Mouse (Mus musculus) hindbrain, embryonic 11.5 days (tissue): ENCODE measurements around the gene Sf3a1. TPM values are rescaled to one million over a fixed set of nuclear protein-coding genes. Genes with fewer than 3 reads are reported as not detected.
A peak's percentile ranks its signal among the peaks of the same experiment; 100 is the strongest.

Experiments
- ATAC-seq: fragments of 200-750 bp; cut with Nextera tagmentation; 2 replicates; pipeline ENCODE4 v1.8.0; 2017; ENCODE audit warnings: mild to moderate bottlenecking, moderate TSS enrichment, moderate library complexity; ENCODE audit not compliant: low FRiP score
- DNase-seq: peaks from one replicate; pipeline ENCODE4 v3.0.0-alpha.2; 2015; ENCODE audit warnings: low spot score
- H3K27ac ChIP-seq: fragments of 300-500 bp; sonication (generic); 2 replicates; pipeline ENCODE4 v1.5.1; 2014; ENCODE audit warnings: mild to moderate bottlenecking, low read depth, low read length
- H3K27me3 ChIP-seq: fragments of 300-500 bp; sonication (generic); 2 replicates; pipeline ENCODE4 v1.6.1; 2014; ENCODE audit warnings: mild to moderate bottlenecking, low read length, moderate library complexity, mixed read lengths; ENCODE audit not compliant: control insufficient read depth, insufficient read depth
- H3K36me3 ChIP-seq: fragments of 300-500 bp; sonication (generic); 2 replicates; pipeline ENCODE4 v1.6.1; 2014; ENCODE audit warnings: mild to moderate bottlenecking, low read length, moderate library complexity, mixed read lengths; ENCODE audit not compliant: control insufficient read depth, insufficient read depth
- H3K4me1 ChIP-seq: fragments of 300-500 bp; sonication (generic); replicated peaks from 2 replicates; pipeline ENCODE4 v1.6.1; 2014; ENCODE audit warnings: low read length, mixed read lengths; ENCODE audit not compliant: control insufficient read depth, insufficient read depth
- H3K4me2 ChIP-seq: fragments of 300-500 bp; sonication (generic); replicated peaks from 2 replicates; pipeline ENCODE4 v1.6.1; 2014; ENCODE audit warnings: mild to moderate bottlenecking, low read depth, low read length
- H3K4me3 ChIP-seq: fragments of 300-500 bp; sonication (generic); 2 replicates; pipeline ENCODE4 v1.5.1; 2014; ENCODE audit warnings: low read depth, low read length
- H3K9ac ChIP-seq: fragments of 300-500 bp; sonication (generic); 2 replicates; pipeline ENCODE4 v1.6.1; 2014; ENCODE audit warnings: low read depth, low read length
- H3K9me3 ChIP-seq: fragments of 300-500 bp; sonication (generic); 2 replicates; pipeline ENCODE4 v1.6.1; 2016; ENCODE audit warnings: low read length; ENCODE audit not compliant: control insufficient read depth
- WGBS: fragments of 180-500 bp; shearing (Covaris S2); extraction: QIAGEN DNeasy Blood & Tissue Kit; methylation state at CpG from one replicate; pipeline ENCODE4 v1.1.7; 2014; 5-methylcytosine and 5-hydroxymethylcytosine counted together
- polyA plus RNA-seq: library from polyadenylated mRNA; unstranded; fragments of >200 nt; fragmentation: Nextera tagmentation; extraction: Ambion mirVana; gene quantifications from 2 replicates; pipeline ENCODE4 v1.2.1, GENCODE M21; 2014

Sf3a1 gene
- polyA plus RNA-seq, 1 experiment from 2014 or later: 80.7 TPM

DNA sequence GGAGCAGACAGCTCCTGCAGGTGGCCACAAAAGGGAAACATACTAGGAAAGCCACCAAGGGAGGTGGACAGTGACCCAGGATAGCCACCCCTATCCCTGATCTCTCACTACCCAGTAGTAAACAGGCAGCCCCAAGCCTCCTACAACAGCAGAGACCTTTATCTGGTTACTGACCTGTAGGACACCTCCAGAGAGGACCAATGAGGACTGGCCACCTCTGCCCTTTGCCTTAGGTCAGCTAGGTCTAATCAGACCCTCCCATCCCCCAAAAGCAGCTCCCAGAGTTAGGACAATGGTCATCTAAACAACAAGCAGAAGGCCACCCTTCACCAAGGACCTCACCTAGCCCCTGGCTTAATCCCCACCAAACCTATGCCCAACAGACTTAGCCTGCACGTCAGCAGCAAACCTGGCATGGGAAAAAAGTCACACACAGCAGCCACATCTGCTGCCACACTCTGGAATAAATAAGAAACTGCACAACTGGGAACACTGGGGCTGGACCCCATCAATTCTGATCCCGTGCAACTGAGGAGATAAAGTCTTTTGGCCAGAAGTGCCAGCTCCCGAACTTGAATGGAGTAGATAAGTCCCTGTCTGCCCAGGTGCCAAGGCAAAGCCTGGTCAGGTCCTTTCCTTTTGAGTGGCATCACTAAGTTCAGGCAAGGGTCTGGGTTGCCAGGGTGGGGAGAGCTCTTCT is 42.6 kb upstream of the Sf3a1 start:
- ATAC-seq: peak; percentile 9; the same call in 1 of the 2 replicates
- H3K4me2 ChIP-seq: peak overlapping the region; percentile 85
- no peak overlapping the region; the same call in 1 of the 2 replicates for H3K9ac ChIP-seq
- no peaks in the 10 kb centered on the region for H3K36me3 ChIP-seq
- H3K4me3 ChIP-seq: peak overlapping the region; percentile 62; the same call in 1 of the 2 replicates
- no peak for DNase-seq
- H3K27ac ChIP-seq: no peak overlapping the region
- H3K27me3 ChIP-seq: peaks cover 7% of the 10 kb centered on the region
- H3K4me1 ChIP-seq: 0 out of 2 replicates have a peak, but pooled peaks cover 3% of the 10 kb centered on the region
- H3K9me3 ChIP-seq: no peaks in the 10 kb centered on the region
- WGBS: 39% methylated on average over 3 of the region's 3 CpGs

DNA sequence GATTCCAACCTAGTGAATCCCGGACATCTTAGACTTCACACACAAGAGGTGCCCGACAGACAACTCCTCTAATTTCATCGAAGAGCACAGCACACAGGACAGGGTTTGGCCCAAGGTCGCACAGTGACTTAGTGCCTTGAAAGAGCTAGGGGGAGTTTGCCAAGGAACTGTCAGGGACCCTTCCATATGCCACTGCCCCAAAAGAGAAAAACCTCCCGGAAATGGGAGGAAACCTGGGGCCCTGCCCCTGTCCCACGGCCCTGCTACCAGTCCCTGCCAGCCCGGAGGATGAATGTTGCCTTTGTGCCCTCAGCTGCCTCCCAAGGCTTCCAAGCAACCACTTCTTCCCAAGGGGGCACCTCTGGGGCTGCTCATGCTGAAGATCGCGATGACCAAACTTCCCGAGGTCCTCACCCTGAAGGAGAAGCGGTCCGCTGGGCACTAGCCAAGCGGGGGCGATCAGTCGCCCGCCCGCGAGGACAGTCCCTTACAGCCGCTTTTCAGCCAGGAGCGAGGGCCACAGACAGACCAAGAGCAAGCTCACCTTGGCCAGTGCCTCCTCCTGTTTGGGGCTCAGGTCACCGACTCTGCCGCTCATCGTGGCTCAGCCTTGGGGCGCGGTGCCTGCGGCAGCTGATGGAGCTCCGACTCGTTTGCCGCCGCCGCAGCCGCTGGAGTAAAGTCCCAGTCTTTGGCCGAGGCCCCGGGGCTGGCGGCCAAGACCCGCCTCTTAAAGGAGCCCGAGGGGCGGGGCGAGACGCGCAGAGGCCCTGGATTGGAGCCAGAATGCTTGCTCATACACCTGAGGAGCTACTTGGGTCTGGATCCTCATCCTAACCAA is 41.8 kb upstream of the Sf3a1 start:
- WGBS: 3% methylated on average over 41 of the region's 41 CpGs
- no peak overlapping the region for H3K27ac ChIP-seq

DNA sequence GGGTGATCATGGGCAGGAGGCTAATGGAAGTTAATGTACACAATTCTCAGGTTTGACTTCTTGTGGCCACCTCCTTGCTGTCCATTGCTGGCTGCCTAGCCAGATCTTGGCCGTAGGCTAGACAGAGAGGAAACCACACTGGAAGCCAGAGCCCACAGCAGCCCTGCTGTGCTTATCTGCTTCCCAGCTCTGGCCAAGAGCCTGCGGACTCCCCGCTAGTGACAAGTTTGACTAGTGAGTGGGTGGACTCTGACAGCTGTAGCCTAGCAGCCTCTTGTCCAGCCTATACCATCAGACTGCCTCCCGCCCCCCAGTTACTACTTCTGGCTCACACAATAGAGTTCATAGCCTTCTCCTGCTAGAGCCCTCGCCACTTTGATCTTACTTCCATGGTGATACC is 40.5 kb upstream of the Sf3a1 start:
- no peak overlapping the region for H3K9ac ChIP-seq
- DNase-seq: no peak
- no peak overlapping the region for H3K4me3 ChIP-seq
- H3K27ac ChIP-seq: no peak overlapping the region
- no peak overlapping the region for H3K4me2 ChIP-seq
- H3K4me1 ChIP-seq: 0 out of 2 replicates have a peak, but pooled peaks cover 3% of the 10 kb centered on the region
- H3K9me3 ChIP-seq: no peaks in the 10 kb centered on the region
- ATAC-seq: no peak
- H3K27me3 ChIP-seq: peaks cover 7% of the 10 kb centered on the region
- no peaks in the 10 kb centered on the region for H3K36me3 ChIP-seq
- WGBS: 77% methylated on average over 5 of the region's 5 CpGs

More for the DNA sequence above, 41.8 kb upstream of the Sf3a1 start:
- ATAC-seq (peak; percentile 70), DNase-seq (peak; percentile 81)
- Histone ChIP-seq H3K9ac (peak overlapping the region; percentile 81), H3K27me3 (peaks cover 7% of the 10 kb centered on the region), H3K4me2 (peak overlapping the region; percentile 85), H3K9me3 (no peaks in the 10 kb centered on the region), H3K4me3 (peak overlapping the region; percentile 62), H3K36me3 (no peaks in the 10 kb centered on the region), H3K4me1 (0 out of 2 replicates have a peak, but pooled peaks cover 3% of the 10 kb centered on the region)

DNA sequence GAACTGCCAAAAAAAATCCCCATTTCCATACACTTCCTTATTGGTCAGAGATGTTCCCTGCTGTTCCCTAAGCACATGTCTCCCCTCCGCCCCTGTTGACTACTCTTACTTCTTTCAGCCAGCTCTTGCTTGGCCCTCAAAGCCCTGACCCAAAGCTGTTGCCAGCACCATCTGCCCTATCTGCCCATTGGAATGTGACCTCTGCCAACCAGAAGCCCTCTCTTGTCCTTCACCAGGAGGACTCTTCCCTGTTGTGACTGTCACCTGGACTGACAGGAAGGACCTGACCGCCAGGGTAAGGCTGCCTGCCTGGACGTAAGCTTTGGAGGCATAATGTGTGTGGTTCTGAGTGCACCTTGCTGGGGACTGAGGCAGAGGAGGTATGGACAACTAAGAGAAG is 38.5 kb upstream of the Sf3a1 start:
- no peak for ATAC-seq
- H3K27me3 ChIP-seq: peaks cover 7% of the 10 kb centered on the region
- H3K9me3 ChIP-seq: no peaks in the 10 kb centered on the region
- H3K4me3 ChIP-seq: no peak overlapping the region
- DNase-seq: no peak
- H3K36me3 ChIP-seq: no peaks in the 10 kb centered on the region
- H3K4me2 ChIP-seq: no peak overlapping the region
- WGBS: 69% methylated on average over 3 of the region's 3 CpGs
- H3K4me1 ChIP-seq: 0 out of 2 replicates have a peak, but pooled peaks cover 3% of the 10 kb centered on the region
- H3K9ac ChIP-seq: no peak overlapping the region
- no peak overlapping the region for H3K27ac ChIP-seq

DNA sequence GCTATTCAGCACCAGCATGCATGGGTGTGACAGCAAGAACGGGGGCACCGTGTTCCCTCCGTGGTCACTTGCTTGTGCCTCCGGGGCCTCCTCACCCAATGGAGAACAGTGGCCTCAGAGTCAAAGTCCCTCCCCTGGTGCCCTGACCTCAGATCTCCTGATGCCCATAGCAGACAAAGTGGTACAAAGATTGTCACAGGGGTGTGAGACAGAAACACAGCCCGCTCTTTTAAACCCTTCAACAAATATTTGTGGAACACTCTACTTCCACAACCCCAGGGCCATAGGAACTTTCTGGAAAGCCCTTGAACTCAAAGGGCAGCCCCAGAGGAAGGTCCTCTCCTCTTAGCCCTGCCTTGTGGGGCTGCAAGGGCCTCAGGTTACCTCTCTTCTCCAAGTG is 37.9 kb upstream of the Sf3a1 start:
- Histone ChIP-seq H3K27me3 (peaks cover 6% of the 10 kb centered on the region), H3K9ac (no peak overlapping the region), H3K9me3 (no peaks in the 10 kb centered on the region), H3K4me2 (no peak overlapping the region), H3K27ac (no peak overlapping the region), H3K36me3 (no peaks in the 10 kb centered on the region), H3K4me1 (0 out of 2 replicates have a peak, but pooled peaks cover 3% of the 10 kb centered on the region), H3K4me3 (no peak overlapping the region)
- ATAC-seq: no peak
- DNase-seq: no peak
- 80% methylated on average over 5 of the region's 5 CpGs for WGBS

DNA sequence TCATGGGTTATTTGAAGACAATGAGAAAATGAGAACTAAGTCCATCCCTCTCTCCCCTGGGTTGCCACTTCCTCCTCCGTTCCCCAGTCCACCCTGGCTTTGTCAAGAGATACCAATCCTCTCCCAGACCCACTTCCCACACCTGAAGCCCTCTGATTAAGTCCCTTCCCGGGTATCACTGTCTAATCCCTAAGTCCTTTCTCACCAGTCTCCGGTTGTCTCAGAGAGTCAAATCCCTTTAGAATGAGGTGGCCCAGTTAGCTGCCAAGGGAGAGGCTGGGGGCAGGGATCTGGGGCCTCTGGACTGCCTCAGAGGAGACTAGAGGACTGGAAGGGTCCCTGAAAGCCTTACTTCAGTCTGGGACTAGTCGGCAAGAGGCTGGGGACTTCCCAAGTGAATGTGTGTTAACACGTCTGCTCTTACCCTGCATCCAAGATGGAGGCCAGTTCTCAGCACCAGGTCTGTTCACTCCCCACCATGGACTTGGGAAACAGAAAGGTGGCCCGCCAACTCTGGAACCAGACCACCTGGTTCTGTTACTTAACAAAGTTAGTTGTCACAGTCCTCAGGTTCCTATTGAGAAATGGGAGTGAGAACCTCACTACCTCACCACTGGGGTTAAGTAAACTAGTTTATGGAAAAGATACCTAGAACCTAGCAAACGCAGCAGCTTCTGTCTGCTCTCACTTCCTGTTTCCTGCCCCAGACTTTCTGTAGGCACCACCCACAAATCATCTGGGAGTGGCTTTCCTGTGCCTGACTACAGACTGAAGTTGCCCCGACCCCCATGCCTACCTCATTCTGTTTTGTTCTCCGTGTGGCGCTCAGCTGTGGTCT is 37.2 kb upstream of the Sf3a1 start, which contains the start of gene Sec14l2:
Gene Sec14l2 (minus strand): TSS at position 674 of the 838 bp plus-strand sequence.
- WGBS: 82% methylated on average over 10 of the region's 10 CpGs
- no peak within 1 kb of the TSS for H3K27ac ChIP-seq
- no peak within 1 kb of the TSS for H3K9ac ChIP-seq
- H3K4me2 ChIP-seq: no peak within 1 kb of the TSS
- DNase-seq: no peak
- H3K9me3 ChIP-seq: no peaks in the 10 kb centered on the region
- no peak within 1 kb of the TSS for H3K4me3 ChIP-seq
- 0 out of 2 replicates have a peak, but pooled peaks cover 3% of the 10 kb centered on the region for H3K4me1 ChIP-seq
- peaks cover 6% of the 10 kb centered on the region for H3K27me3 ChIP-seq
- no peaks in the 10 kb centered on the region for H3K36me3 ChIP-seq
- no peak for ATAC-seq

DNA sequence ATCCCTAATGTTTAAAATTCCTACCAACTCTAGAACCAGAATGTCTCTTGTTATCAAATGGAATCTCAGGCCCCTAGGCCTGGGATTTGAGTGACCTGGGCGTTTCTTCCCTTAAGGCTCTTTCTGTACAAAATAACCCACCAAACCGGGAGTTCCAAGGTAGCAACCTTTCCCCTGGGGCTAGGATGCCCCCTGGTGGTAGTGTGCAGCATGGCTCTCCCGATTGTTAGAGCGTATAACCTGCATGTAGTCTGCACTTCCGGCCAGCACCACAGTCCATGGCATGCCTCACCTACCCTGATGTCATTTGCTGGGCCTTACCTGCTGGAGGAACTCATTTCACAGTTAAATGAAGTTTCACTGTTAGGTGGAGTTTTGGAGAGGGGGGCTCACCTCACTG is 36.2 kb upstream of the Sf3a1 start:
- Histone ChIP-seq H3K4me3 (no peak overlapping the region), H3K9me3 (no peaks in the 10 kb centered on the region), H3K27me3 (peaks cover 3% of the 10 kb centered on the region), H3K27ac (no peak overlapping the region), H3K36me3 (no peaks in the 10 kb centered on the region), H3K4me2 (no peak overlapping the region), H3K4me1 (no peaks in the 10 kb centered on the region), H3K9ac (no peak overlapping the region)
- DNase-seq: peak; percentile 47
- no peak for ATAC-seq
- 67% methylated on average over 5 of the region's 5 CpGs for WGBS

DNA sequence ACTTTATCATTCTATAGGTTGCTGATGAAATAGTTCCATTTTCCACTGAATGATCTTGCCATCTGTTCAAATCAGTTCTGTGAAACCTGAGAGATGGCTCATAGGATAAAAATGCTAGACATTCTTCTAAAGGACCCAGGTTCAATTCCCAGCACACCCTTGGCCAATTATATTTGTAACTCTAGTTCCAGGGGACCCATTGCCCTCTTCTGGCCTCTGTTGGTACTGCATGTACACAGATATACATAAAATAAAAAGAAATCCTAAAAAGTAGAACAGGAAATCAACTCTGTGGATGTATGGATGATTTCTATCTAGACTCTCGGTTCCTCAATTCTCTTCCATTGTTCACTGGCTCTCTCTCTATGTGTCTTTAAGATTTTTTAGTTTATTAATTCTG is 33.1 kb upstream of the Sf3a1 start:
- DNase-seq (no peak), ATAC-seq (no peak)
- Histone ChIP-seq H3K9ac (no peak overlapping the region), H3K4me3 (no peak overlapping the region), H3K4me2 (no peak overlapping the region), H3K9me3 (no peaks in the 10 kb centered on the region), H3K27ac (no peak overlapping the region), H3K4me1 (no peaks in the 10 kb centered on the region), H3K27me3 (no peaks in the 10 kb centered on the region), H3K36me3 (no peaks in the 10 kb centered on the region)
- WGBS: 91% methylated on average over 1 of the region's 1 CpGs
